Mouse (Mus musculus): ENCODE results near the gene Ghrhr. TPM values are rescaled to one million over a fixed set of nuclear protein-coding genes. Genes with fewer than 3 reads are reported as not detected.
A peak's percentile ranks its signal among the peaks of the same experiment; 100 is the strongest.

Ghrhr gene
- polyA plus RNA-seq, 1 experiment from 2014 or later = not detected

DNA sequence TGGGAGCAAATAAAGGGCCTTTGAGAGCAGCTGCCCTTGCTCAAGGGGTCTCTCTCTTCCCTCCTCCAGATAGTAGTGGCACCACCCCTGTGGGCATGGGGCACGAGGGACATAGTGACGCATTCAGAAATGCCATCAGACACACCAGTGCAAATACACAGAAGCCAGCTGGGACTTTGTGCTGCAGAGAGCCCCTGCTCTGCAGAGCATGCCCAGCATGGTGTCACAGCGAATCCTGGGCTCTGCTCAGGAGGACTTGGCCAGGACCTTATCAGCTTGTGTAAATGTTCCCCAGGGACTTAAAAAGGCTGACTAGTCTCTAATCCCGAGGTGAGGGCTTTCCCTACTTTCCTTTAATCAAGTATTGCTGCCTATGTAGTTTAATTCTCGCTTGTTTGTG is 34.4 kb upstream of the Ghrhr start:
- H3K4me2 ChIP-seq = no peak overlapping the region
- no peak overlapping the region for H3K4me3 ChIP-seq
- peak overlapping the region; percentile 26 for H3K27ac ChIP-seq
- no peak for ATAC-seq (replicated peaks; ENCODE audit: insufficient number of reproducible peaks, insufficient read depth, low FRiP score, low read depth)
- WGBS = 20% methylated on average over 5 of the region's 5 CpGs
- no peaks in the 10 kb centered on the region for H3K27me3 ChIP-seq
- H3K9ac ChIP-seq = no peak overlapping the region
- H3K36me3 ChIP-seq = no peaks in the 10 kb centered on the region
- no peaks in the 10 kb centered on the region for H3K9me3 ChIP-seq (replicated peaks)
- H3K4me1 ChIP-seq (replicated peaks) = peaks cover 64% of the 10 kb centered on the region

DNA sequence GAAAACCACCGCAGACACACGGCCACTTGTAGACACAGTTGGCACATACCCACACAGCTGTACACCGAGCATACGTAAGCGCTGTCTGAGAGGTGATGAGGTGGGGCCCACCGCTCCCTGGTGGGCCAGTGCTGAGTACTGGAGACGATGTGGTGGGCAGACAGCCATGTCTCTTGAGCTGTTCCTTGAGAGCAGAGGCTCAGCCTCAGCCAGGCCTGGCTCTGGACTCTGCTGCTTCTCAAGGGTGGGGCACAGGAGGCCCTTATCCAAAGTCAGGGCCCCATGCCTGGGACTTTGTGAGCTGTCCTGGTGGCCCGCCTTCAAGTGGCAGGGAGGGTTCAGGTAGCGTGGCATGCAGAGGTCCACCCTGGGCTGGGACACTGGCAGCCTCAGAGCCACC is 33.8 kb upstream of the Ghrhr start:
- H3K4me1 ChIP-seq (replicated peaks) = peaks cover 57% of the 10 kb centered on the region
- peak; percentile 62 for ATAC-seq (replicated peaks; ENCODE audit: insufficient number of reproducible peaks, insufficient read depth, low FRiP score, low read depth)
- no peaks in the 10 kb centered on the region for H3K27me3 ChIP-seq
- 0 out of 2 replicates have a peak overlapping the region, but pooled peaks have one; percentile 6 for H3K9ac ChIP-seq
- 53% methylated on average over 9 of the region's 9 CpGs for WGBS
- no peak overlapping the region for H3K4me2 ChIP-seq
- H3K27ac ChIP-seq = peak overlapping the region; percentile 35; the same call in 1 of the 2 replicates
- H3K4me3 ChIP-seq = no peak overlapping the region
- no peaks in the 10 kb centered on the region for H3K36me3 ChIP-seq
- no peaks in the 10 kb centered on the region for H3K9me3 ChIP-seq (replicated peaks)

DNA sequence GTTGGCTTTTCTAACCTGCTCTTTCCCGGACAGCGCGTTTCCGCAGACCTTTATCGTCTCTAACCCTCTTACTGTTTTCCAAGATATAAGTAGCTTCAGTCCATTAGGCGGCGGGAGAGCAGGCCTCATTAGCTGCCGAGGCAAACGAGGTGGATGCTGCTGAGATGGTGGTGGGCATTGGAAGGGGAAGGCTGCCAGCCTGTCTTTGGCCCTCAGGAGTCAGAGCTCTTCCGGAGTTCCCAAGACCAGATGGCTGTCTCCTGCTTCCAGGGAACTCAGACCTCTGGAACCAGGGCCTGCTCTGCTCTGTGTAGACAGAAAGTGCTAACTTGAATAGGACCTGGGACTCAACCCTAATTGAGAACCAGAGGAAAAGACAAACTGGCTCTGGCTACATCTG is 32.6 kb upstream of the Ghrhr start:
- Histone ChIP-seq H3K4me3 (no peak overlapping the region), H3K27ac (no peak overlapping the region), H3K9me3 (replicated peaks) (no peaks in the 10 kb centered on the region), H3K4me1 (replicated peaks) (peaks cover 47% of the 10 kb centered on the region), H3K27me3 (no peaks in the 10 kb centered on the region), H3K9ac (no peak overlapping the region), H3K4me2 (no peak overlapping the region), H3K36me3 (no peaks in the 10 kb centered on the region)
- ATAC-seq (replicated peaks; ENCODE audit: insufficient number of reproducible peaks, insufficient read depth, low FRiP score, low read depth) = no peak
- 82% methylated on average over 10 of the region's 10 CpGs for WGBS

GRCm38 (mm10) chr6:55344291-55345016 is 31.6 kb upstream of the Ghrhr start:
- H3K4me1 ChIP-seq (replicated peaks) = peaks cover 37% of the 10 kb centered on the region
- H3K9ac ChIP-seq = no peak overlapping the region
- no peaks in the 10 kb centered on the region for H3K9me3 ChIP-seq (replicated peaks)
- H3K27me3 ChIP-seq = no peaks in the 10 kb centered on the region
- H3K36me3 ChIP-seq = no peaks in the 10 kb centered on the region
- H3K4me2 ChIP-seq = no peak overlapping the region
- no peak overlapping the region for H3K4me3 ChIP-seq
- no peak overlapping the region for H3K27ac ChIP-seq
- WGBS = 60% methylated on average over 9 of the region's 9 CpGs
- ATAC-seq (replicated peaks; ENCODE audit: insufficient number of reproducible peaks, insufficient read depth, low FRiP score, low read depth) = no peak

DNA sequence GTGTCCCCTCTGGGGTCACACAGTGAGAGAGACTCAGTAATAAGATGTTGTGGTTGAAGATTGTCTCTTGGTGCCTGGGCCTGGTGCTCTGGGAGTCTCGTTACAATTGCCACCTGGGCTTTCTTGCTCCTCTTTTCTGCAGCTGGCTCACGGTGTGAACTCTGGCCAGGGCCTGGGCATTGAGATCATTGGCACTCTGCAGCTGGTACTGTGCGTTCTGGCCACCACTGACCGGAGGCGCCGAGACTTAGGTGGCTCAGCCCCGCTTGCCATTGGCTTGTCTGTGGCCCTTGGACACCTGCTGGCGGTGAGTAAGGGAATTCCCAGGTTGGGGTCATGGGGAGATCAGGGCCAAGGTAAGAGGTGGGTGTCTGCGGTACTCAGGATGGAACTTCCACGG is 30.8 kb upstream of the Ghrhr start:
- Histone ChIP-seq H3K27me3 (no peaks in the 10 kb centered on the region), H3K9ac (no peak overlapping the region), H3K4me3 (no peak overlapping the region), H3K9me3 (replicated peaks) (no peaks in the 10 kb centered on the region), H3K4me1 (replicated peaks) (peaks cover 32% of the 10 kb centered on the region), H3K4me2 (no peak overlapping the region), H3K27ac (no peak overlapping the region), H3K36me3 (no peaks in the 10 kb centered on the region)
- ATAC-seq (replicated peaks; ENCODE audit: insufficient number of reproducible peaks, insufficient read depth, low FRiP score, low read depth) = no peak
- 88% methylated on average over 10 of the region's 10 CpGs for WGBS

DNA sequence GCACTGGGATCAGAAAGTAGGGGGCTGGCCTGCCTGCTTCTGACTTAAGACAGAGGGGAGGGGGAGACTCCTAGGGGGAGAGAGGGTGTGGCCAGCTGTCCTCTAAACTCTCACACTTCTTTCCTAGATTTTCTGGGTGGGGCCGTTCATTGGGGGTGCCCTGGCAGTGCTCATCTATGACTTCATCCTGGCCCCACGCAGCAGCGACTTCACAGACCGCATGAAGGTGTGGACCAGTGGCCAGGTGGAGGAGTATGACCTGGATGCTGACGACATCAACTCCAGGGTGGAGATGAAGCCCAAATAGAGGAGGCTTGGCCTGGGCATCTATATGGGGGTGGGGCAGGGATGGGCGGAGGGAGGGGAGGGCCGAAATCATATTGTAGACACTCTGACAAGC is 29.6 kb upstream of the Ghrhr start:
- no peaks in the 10 kb centered on the region for H3K27me3 ChIP-seq
- H3K4me2 ChIP-seq = no peak overlapping the region
- no peak overlapping the region for H3K27ac ChIP-seq
- no peaks in the 10 kb centered on the region for H3K36me3 ChIP-seq
- ATAC-seq (replicated peaks; ENCODE audit: insufficient number of reproducible peaks, insufficient read depth, low FRiP score, low read depth) = no peak
- no peak overlapping the region for H3K9ac ChIP-seq
- peaks cover 23% of the 10 kb centered on the region for H3K4me1 ChIP-seq (replicated peaks)
- H3K9me3 ChIP-seq (replicated peaks) = no peaks in the 10 kb centered on the region
- no peak overlapping the region for H3K4me3 ChIP-seq
- 78% methylated on average over 7 of the region's 7 CpGs for WGBS

DNA sequence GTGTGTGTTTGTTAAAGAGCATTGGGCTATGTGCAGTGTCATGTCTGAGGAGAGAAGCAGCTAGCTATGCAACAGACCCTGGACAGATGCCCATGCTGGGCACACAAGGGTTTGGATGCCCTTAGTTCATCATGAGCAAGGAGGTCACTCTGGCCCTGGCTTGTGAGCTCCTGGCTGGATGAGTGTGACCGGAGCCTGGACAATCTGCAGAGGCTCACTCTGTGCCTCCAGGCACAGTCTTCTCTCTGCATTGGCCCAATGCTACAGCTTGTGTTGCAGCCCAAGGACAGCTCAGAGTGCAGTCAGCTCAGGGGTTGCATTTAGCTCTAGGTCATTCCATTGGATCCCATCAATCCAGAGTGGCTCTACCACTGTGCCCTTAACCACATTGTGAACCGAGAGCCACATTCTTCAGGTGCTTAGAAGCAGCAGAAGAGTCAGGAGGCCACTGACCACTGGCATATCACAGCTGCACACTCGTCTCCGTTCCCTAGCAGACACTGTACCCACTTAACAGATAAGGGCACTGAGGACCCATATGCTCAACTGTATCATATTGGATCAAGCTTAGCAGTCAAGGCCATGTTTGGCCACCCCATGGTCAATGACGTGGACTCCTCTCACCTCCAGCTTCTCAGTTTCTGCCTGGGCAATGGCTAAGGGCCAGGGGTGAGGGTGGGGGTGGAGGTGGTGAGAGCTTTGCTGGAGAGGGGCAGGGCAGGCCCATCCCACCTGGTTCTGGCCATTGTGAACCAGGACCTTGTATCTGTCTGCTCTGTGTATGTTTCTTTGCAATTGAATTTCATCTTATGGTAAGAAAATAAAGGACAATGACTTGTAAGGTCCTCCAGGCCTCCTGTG is 28.2 kb upstream of the Ghrhr start:
- Histone ChIP-seq H3K9me3 (replicated peaks) (no peaks in the 10 kb centered on the region), H3K4me1 (replicated peaks) (peaks cover 10% of the 10 kb centered on the region), H3K27ac (no peak overlapping the region), H3K36me3 (no peaks in the 10 kb centered on the region), H3K4me2 (no peak overlapping the region), H3K4me3 (no peak overlapping the region), H3K9ac (no peak overlapping the region), H3K27me3 (no peaks in the 10 kb centered on the region)
- ATAC-seq (replicated peaks; ENCODE audit: insufficient number of reproducible peaks, insufficient read depth, low FRiP score, low read depth) = no peak
- 81% methylated on average over 5 of the region's 5 CpGs for WGBS

- peaks cover 8% of the 10 kb centered on the region for H3K4me1 ChIP-seq (replicated peaks)
- no peaks in the 10 kb centered on the region for H3K36me3 ChIP-seq
- H3K9ac ChIP-seq = no peak overlapping the region
- H3K4me3 ChIP-seq = no peak overlapping the region
- H3K27me3 ChIP-seq = no peaks in the 10 kb centered on the region
- H3K9me3 ChIP-seq (replicated peaks) = no peaks in the 10 kb centered on the region
- no peak for ATAC-seq (replicated peaks; ENCODE audit: insufficient number of reproducible peaks, insufficient read depth, low FRiP score, low read depth)
- H3K27ac ChIP-seq = no peak overlapping the region
- H3K4me2 ChIP-seq = no peak overlapping the region
- 86% methylated on average over 4 of the region's 4 CpGs for WGBS
Observed at GRCm38 (mm10) chr6:55349231-55349630, 26.9 kb upstream of the Ghrhr start.

- H3K27me3 ChIP-seq = no peaks in the 10 kb centered on the region; the same call in 1 of the 2 replicates
- H3K9me3 ChIP-seq (replicated peaks) = no peaks in the 10 kb centered on the region
- WGBS = 86% methylated on average over 6 of the region's 6 CpGs
- ATAC-seq (replicated peaks; ENCODE audit: insufficient number of reproducible peaks, insufficient read depth, low FRiP score, low read depth) = no peak
- no peak overlapping the region for H3K9ac ChIP-seq
- no peak overlapping the region for H3K4me3 ChIP-seq
- H3K36me3 ChIP-seq = no peaks in the 10 kb centered on the region
- H3K27ac ChIP-seq = no peak overlapping the region
- no peaks in the 10 kb centered on the region for H3K4me1 ChIP-seq (replicated peaks)
- H3K4me2 ChIP-seq = no peak overlapping the region
Observed at GRCm38 (mm10) chr6:55350383-55350952, 25.6 kb upstream of the Ghrhr start.

DNA sequence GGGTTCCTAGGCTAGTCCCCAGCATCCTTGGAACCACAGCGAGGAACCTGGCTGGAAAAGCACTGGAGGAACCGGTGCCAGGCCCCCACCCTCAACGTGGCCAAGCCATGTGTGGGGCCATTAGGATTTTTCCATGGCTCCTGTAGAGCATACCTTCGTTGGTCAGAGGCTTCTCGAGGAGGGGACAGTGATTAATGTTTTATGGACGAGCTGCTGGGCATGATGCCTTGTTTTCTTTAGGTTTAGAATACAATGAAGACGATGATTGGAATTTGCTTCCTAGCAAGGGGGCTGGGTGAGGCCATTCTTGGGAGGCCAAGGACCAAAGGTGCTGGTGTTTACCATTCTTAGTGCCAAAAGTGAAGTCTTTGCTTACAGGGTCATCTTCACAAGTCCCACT is 24.4 kb upstream of the Ghrhr start:
- no peak overlapping the region for H3K27ac ChIP-seq
- no peaks in the 10 kb centered on the region; the same call in 1 of the 2 replicates for H3K27me3 ChIP-seq
- no peaks in the 10 kb centered on the region for H3K9me3 ChIP-seq (replicated peaks)
- H3K9ac ChIP-seq = no peak overlapping the region
- 70% methylated on average over 7 of the region's 7 CpGs for whole genome bisulfite sequencing
- no peaks in the 10 kb centered on the region for H3K4me1 ChIP-seq (replicated peaks)
- ATAC-seq (replicated peaks; ENCODE audit: insufficient number of reproducible peaks, insufficient read depth, low FRiP score, low read depth) = no peak
- no peak overlapping the region for H3K4me2 ChIP-seq
- no peaks in the 10 kb centered on the region for H3K36me3 ChIP-seq
- H3K4me3 ChIP-seq = no peak overlapping the region

DNA sequence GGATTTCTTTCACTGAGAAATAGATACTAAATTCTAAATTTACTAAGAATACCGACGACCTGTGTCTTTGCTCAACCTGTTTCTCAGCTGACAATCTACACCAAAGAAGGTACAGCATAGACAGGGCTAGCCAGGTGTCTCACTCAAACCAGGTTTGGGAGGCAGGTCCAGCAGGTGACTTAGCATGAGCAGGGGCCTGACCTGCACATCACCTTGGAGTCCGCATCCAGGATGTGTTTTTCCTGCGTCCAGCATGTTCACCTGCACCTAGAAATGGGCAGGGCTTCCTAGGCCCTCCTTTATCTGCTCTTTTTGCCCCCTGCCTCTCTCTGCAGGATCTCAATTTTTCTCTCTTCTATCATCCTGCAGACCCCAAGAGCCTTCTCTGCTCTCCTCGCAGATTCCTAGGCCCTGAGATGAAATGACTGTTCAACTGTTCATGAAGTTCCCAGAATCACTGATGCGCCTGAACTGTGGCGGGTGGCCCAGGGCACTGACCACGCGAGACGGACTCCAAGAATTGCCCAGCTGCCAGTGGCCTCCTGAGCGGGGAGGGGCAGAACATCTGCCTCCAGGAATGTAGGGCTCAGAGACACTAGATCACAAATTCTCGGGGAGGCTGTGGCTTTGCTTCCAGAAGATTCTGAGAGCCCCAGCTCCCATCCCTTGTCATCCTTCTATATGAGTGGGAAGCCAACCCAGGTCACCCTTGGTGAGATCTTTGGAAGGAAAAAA is 22.2 kb upstream of the Ghrhr start:
- no peaks in the 10 kb centered on the region for H3K36me3 ChIP-seq
- peaks cover 4% of the 10 kb centered on the region; the same call in 1 of the 2 replicates for H3K4me1 ChIP-seq (replicated peaks)
- no peak for ATAC-seq (replicated peaks; ENCODE audit: insufficient number of reproducible peaks, insufficient read depth, low FRiP score, low read depth)
- WGBS = 76% methylated on average over 12 of the region's 12 CpGs
- H3K9me3 ChIP-seq (replicated peaks) = no peaks in the 10 kb centered on the region
- no peaks in the 10 kb centered on the region; the same call in 1 of the 2 replicates for H3K27me3 ChIP-seq
- H3K27ac ChIP-seq = no peak overlapping the region
- no peak overlapping the region for H3K4me2 ChIP-seq
- H3K4me3 ChIP-seq = no peak overlapping the region
- no peak overlapping the region for H3K9ac ChIP-seq

All from heart, embryonic 15.5 days (tissue).